Mouse (Mus musculus) hindbrain, embryonic 12.5 days (tissue): ENCODE measurements around the gene Lmo1. TPM values are rescaled to one million over a fixed set of nuclear protein-coding genes. Genes with fewer than 3 reads are reported as not detected.

Experiments used
- ATAC-seq: fragments of 200-750 bp; cut with Nextera tagmentation; 2 replicates; pipeline ENCODE4 v1.8.0; 2017; ENCODE audit warnings: moderate TSS enrichment; ENCODE audit not compliant: low FRiP score
- H3K27ac ChIP-seq: fragments of 300-500 bp; sonication (generic); 2 replicates; pipeline ENCODE4 v1.5.1; 2016; ENCODE audit warnings: mild to moderate bottlenecking
- H3K27me3 ChIP-seq: fragments of 300-500 bp; sonication (generic); 2 replicates; pipeline ENCODE4 v1.6.1; 2016; ENCODE audit warnings: mild to moderate bottlenecking
- H3K36me3 ChIP-seq: fragments of 300-500 bp; sonication (generic); 2 replicates; pipeline ENCODE4 v1.6.1; 2016; ENCODE audit warnings: mild to moderate bottlenecking
- H3K4me1 ChIP-seq: fragments of 300-500 bp; sonication (generic); 2 replicates; pipeline ENCODE4 v1.6.1; 2016
- H3K4me2 ChIP-seq: fragments of 300-500 bp; sonication (generic); replicated peaks from 2 replicates; pipeline ENCODE4 v1.6.1; 2016; ENCODE audit warnings: mild to moderate bottlenecking
- H3K4me3 ChIP-seq: fragments of 300-500 bp; sonication (generic); 2 replicates; pipeline ENCODE4 v1.5.1; 2016; ENCODE audit warnings: mild to moderate bottlenecking
- H3K9ac ChIP-seq: fragments of 300-500 bp; sonication (generic); 2 replicates; pipeline ENCODE4 v1.6.1; 2016; ENCODE audit warnings: mild to moderate bottlenecking, moderate library complexity
- H3K9me3 ChIP-seq: fragments of 300-500 bp; sonication (generic); replicated peaks from 2 replicates; pipeline ENCODE4 v1.6.1; 2016; ENCODE audit warnings: mild to moderate bottlenecking
- WGBS: fragments of 180-500 bp; shearing (Covaris S2); methylation state at CpG from one replicate; pipeline ENCODE4 v1.1.7; 2016; 5-methylcytosine and 5-hydroxymethylcytosine counted together
- polyA plus RNA-seq: library from polyadenylated mRNA; unstranded; fragments of >200 nt; fragmentation: Nextera tagmentation; extraction: Ambion mirVana; gene quantifications from 2 replicates; pipeline ENCODE4 v1.2.1, GENCODE M21; 2016

The Lmo1 gene
- polyA plus RNA-seq, 1 experiment from 2014 or later = 46.3 TPM

- Histone ChIP-seq H3K9ac (peak overlapping the region; percentile 78), H3K4me2 (peak overlapping the region; percentile 95), H3K36me3 (no peaks in the 10 kb centered on the region), H3K4me3 (peak overlapping the region; percentile 60), H3K9me3 (no peaks in the 10 kb centered on the region), H3K4me1 (peaks cover 61% of the 10 kb centered on the region), H3K27me3 (peaks cover 26% of the 10 kb centered on the region), H3K27ac (peak overlapping the region; percentile 85)
- under 1% methylated on average over 17 of the region's 17 CpGs for WGBS
- peak; percentile 48 for ATAC-seq
Measured at GRCm38 (mm10) chr7:109170441-109170820, 4.6 kb downstream of the Lmo1 start.

GRCm38 (mm10) chr7:109169505-109170440 lies 5.2 kb downstream of the Lmo1 start:
- H3K27me3 ChIP-seq = peaks cover 26% of the 10 kb centered on the region
- under 1% methylated on average over 71 of the region's 72 CpGs for WGBS

GRCm38 (mm10) chr7:109168716-109169115 lies 6.3 kb downstream of the Lmo1 start:
- peak overlapping the region; percentile 95 for H3K4me2 ChIP-seq
- no peak overlapping the region for H3K9ac ChIP-seq
- ATAC-seq = no peak
- 94% methylated on average over 7 of the region's 7 CpGs for WGBS
- no peak overlapping the region for H3K27ac ChIP-seq
- no peaks in the 10 kb centered on the region for H3K9me3 ChIP-seq
- H3K4me3 ChIP-seq = 0 out of 2 replicates have a peak overlapping the region, but pooled peaks have one; percentile 60
- peaks cover 20% of the 10 kb centered on the region for H3K27me3 ChIP-seq
- no peaks in the 10 kb centered on the region for H3K36me3 ChIP-seq
- H3K4me1 ChIP-seq = peaks cover 50% of the 10 kb centered on the region

More at GRCm38 (mm10) chr7:109169505-109170440, 5.2 kb downstream of the Lmo1 start:
- Histone ChIP-seq H3K9ac (peak overlapping the region; percentile 78), H3K4me1 (peaks cover 60% of the 10 kb centered on the region), H3K27ac (peak overlapping the region; percentile 85), H3K36me3 (no peaks in the 10 kb centered on the region), H3K4me3 (peak overlapping the region; percentile 60), H3K9me3 (no peaks in the 10 kb centered on the region), H3K4me2 (peak overlapping the region; percentile 95)
- peak; percentile 25 for ATAC-seq

- H3K9me3 ChIP-seq = no peaks in the 10 kb centered on the region
- H3K27ac ChIP-seq = 0 out of 2 replicates have a peak overlapping the region, but pooled peaks have one; percentile 31
- no peak overlapping the region for H3K4me3 ChIP-seq
- peak overlapping the region; percentile 12 for H3K4me2 ChIP-seq
- peaks cover 5% of the 10 kb centered on the region; the same call in 1 of the 2 replicates for H3K27me3 ChIP-seq
- 61% methylated on average over 17 of the region's 17 CpGs for WGBS
- 0 out of 2 replicates have a peak, but pooled peaks have one; percentile 23 for ATAC-seq
- peaks cover 34% of the 10 kb centered on the region for H3K4me1 ChIP-seq
- H3K9ac ChIP-seq = no peak overlapping the region
- H3K36me3 ChIP-seq = no peaks in the 10 kb centered on the region
Measured at GRCm38 (mm10) chr7:109165931-109166585, 8.9 kb downstream of the Lmo1 start.

GRCm38 (mm10) chr7:109154331-109154730 lies 20.7 kb downstream of the Lmo1 start:
- no peak for ATAC-seq
- H3K36me3 ChIP-seq = no peaks in the 10 kb centered on the region
- H3K27me3 ChIP-seq = no peaks in the 10 kb centered on the region
- H3K9me3 ChIP-seq = no peaks in the 10 kb centered on the region
- H3K4me2 ChIP-seq = no peak overlapping the region
- H3K4me3 ChIP-seq = no peak overlapping the region
- peaks cover 9% of the 10 kb centered on the region for H3K4me1 ChIP-seq
- 58% methylated on average over 11 of the region's 11 CpGs for WGBS
- H3K9ac ChIP-seq = no peak overlapping the region
- H3K27ac ChIP-seq = no peak overlapping the region

GRCm38 (mm10) chr7:109153538-109153937 lies 21.5 kb downstream of the Lmo1 start:
- no peak overlapping the region for H3K9ac ChIP-seq
- peaks cover 9% of the 10 kb centered on the region for H3K4me1 ChIP-seq
- no peak for ATAC-seq
- H3K36me3 ChIP-seq = no peaks in the 10 kb centered on the region
- no peak overlapping the region for H3K4me2 ChIP-seq
- no peaks in the 10 kb centered on the region for H3K27me3 ChIP-seq
- H3K27ac ChIP-seq = no peak overlapping the region
- no peak overlapping the region for H3K4me3 ChIP-seq
- 85% methylated on average over 5 of the region's 5 CpGs for WGBS
- H3K9me3 ChIP-seq = no peaks in the 10 kb centered on the region

GRCm38 (mm10) chr7:109151088-109151487 lies 23.9 kb downstream of the Lmo1 start:
- H3K27ac ChIP-seq = no peak overlapping the region
- no peak overlapping the region for H3K4me3 ChIP-seq
- H3K4me1 ChIP-seq = peaks cover 14% of the 10 kb centered on the region
- no peaks in the 10 kb centered on the region for H3K27me3 ChIP-seq
- no peaks in the 10 kb centered on the region for H3K9me3 ChIP-seq
- ATAC-seq = no peak
- H3K36me3 ChIP-seq = no peaks in the 10 kb centered on the region
- no peak overlapping the region for H3K9ac ChIP-seq
- H3K4me2 ChIP-seq = no peak overlapping the region
- WGBS = 93% methylated on average over 4 of the region's 4 CpGs

GRCm38 (mm10) chr7:109145211-109145610 lies 29.8 kb downstream of the Lmo1 start:
- Histone ChIP-seq H3K27me3 (0 out of 2 replicates have a peak, but pooled peaks cover 5% of the 10 kb centered on the region), H3K4me2 (no peak overlapping the region), H3K27ac (no peak overlapping the region), H3K9ac (no peak overlapping the region), H3K4me1 (peaks cover 18% of the 10 kb centered on the region), H3K4me3 (no peak overlapping the region), H3K36me3 (no peaks in the 10 kb centered on the region), H3K9me3 (no peaks in the 10 kb centered on the region)
- ATAC-seq = no peak
- 53% methylated on average over 8 of the region's 8 CpGs for WGBS

- H3K4me1 ChIP-seq = peaks cover 18% of the 10 kb centered on the region
- H3K9ac ChIP-seq = no peak overlapping the region
- 63% methylated on average over 11 of the region's 11 CpGs for WGBS
Measured at GRCm38 (mm10) chr7:109144705-109145104, 30.3 kb downstream of the Lmo1 start.

GRCm38 (mm10) chr7:109142564-109142963 lies 32.4 kb downstream of the Lmo1 start:
- H3K4me1 ChIP-seq = peaks cover 18% of the 10 kb centered on the region
- 69% methylated on average over 2 of the region's 2 CpGs for WGBS
- no peak overlapping the region for H3K4me2 ChIP-seq
- H3K4me3 ChIP-seq = no peak overlapping the region
- H3K27me3 ChIP-seq = 0 out of 2 replicates have a peak, but pooled peaks cover 5% of the 10 kb centered on the region
- no peaks in the 10 kb centered on the region for H3K36me3 ChIP-seq
- H3K9me3 ChIP-seq = no peaks in the 10 kb centered on the region
- 0 out of 2 replicates have a peak, but pooled peaks have one; percentile 10 for ATAC-seq
- no peak overlapping the region for H3K9ac ChIP-seq
- H3K27ac ChIP-seq = peak overlapping the region; percentile 24; the same call in 1 of the 2 replicates

More at GRCm38 (mm10) chr7:109144705-109145104, 30.3 kb downstream of the Lmo1 start:
- no peak for ATAC-seq
- H3K9me3 ChIP-seq = no peaks in the 10 kb centered on the region
- H3K27me3 ChIP-seq = 0 out of 2 replicates have a peak, but pooled peaks cover 5% of the 10 kb centered on the region
- H3K27ac ChIP-seq = no peak overlapping the region
- H3K36me3 ChIP-seq = no peaks in the 10 kb centered on the region
- no peak overlapping the region for H3K4me2 ChIP-seq
- H3K4me3 ChIP-seq = no peak overlapping the region

- Histone ChIP-seq H3K27ac (peak overlapping the region; percentile 24; the same call in 1 of the 2 replicates), H3K4me2 (no peak overlapping the region)
- ATAC-seq = no peak
Measured at GRCm38 (mm10) chr7:109141753-109142152, 33.3 kb downstream of the Lmo1 start.

GRCm38 (mm10) chr7:109141054-109141453 lies 34.0 kb downstream of the Lmo1 start:
- H3K4me2 ChIP-seq = no peak overlapping the region
- no peak overlapping the region for H3K9ac ChIP-seq
- ATAC-seq = no peak
- H3K9me3 ChIP-seq = no peaks in the 10 kb centered on the region
- no peak overlapping the region for H3K27ac ChIP-seq
- peaks cover 13% of the 10 kb centered on the region for H3K4me1 ChIP-seq
- H3K4me3 ChIP-seq = no peak overlapping the region
- WGBS = 73% methylated on average over 2 of the region's 2 CpGs
- no peaks in the 10 kb centered on the region for H3K36me3 ChIP-seq
- H3K27me3 ChIP-seq = 0 out of 2 replicates have a peak, but pooled peaks cover 5% of the 10 kb centered on the region

More at GRCm38 (mm10) chr7:109141753-109142152, 33.3 kb downstream of the Lmo1 start:
- WGBS = 40% methylated on average over 3 of the region's 3 CpGs
- Histone ChIP-seq H3K4me1 (peaks cover 18% of the 10 kb centered on the region), H3K4me3 (no peak overlapping the region), H3K9me3 (no peaks in the 10 kb centered on the region), H3K36me3 (no peaks in the 10 kb centered on the region), H3K27me3 (0 out of 2 replicates have a peak, but pooled peaks cover 5% of the 10 kb centered on the region), H3K9ac (no peak overlapping the region)
